Mouse (Mus musculus) testis, adult 2 months (tissue): ENCODE data around the gene Ndufs8.

Experiments
- CTCF ChIP-seq: fragments of 200-500 bp; IDR thresholded peaks from 2 replicates; pipeline ENCODE4 v1.5.1; 2012; ENCODE audit warnings: low read depth, mild to moderate bottlenecking, inconsistent platforms, low read length, moderate library complexity; ENCODE audit not compliant: control insufficient read depth, insufficient read depth, insufficient replicate concordance
- POLR2A ChIP-seq: fragments of 200-500 bp; IDR thresholded peaks from 2 replicates; pipeline ENCODE4 v1.6.1; 2012; ENCODE audit warnings: low read depth, mild to moderate bottlenecking, inconsistent platforms, low read length, moderate library complexity; ENCODE audit not compliant: control insufficient read depth

DNA sequence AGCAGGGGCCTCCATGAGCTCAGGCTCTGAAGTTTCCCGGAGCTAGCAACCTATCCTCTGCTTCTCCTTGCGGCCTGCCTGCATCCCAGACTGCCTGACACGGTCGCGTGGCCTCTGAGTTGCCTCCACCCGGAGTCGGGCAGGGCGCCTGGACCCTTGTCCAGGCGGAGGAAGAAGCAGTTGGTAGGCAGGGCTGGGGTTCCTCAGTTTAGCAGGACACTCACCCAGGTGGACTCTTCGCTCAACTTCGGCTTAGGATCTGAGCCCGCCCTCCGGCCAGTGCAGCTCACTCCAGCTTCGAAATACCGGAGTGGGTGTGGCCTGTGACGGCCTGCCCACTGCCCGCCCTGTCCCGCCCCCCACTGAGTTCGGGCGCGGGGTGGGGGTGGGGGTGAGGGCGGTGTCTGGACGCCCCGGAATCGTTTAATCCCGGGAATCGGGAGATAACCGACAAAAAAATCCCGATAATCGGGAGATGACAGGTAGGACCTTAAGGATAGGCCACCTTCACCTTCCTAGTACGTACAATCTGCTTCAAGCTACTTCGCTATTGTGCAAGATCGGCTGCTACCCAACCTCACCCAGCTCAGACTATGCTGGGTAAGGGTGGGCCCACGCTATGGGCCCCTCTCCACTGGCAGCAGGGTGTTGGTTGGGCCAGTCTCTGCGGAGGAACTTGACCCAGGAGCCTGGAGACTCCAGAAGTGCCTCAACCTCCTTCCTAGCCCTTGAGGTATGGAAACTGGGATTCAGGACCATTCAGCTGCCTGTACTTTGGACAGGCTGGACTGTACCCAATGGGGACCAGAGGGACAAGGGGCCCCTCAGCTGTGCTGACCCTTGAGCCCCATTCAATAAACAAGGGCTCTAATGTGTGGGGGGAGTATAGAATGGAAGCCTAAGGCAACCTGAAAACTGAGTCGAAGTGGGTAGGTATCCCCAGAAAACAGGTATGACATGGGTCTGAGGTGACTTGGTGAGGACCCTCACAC is 5.5 kb downstream of the Ndufs8 start, which contains the start of gene Tcirg1:
- 0 out of 2 replicates have a peak, but pooled peaks have one; percentile 39 for TF ChIP-seq POLR2A
- no peak for TF ChIP-seq CTCF
